Mouse (Mus musculus): ENCODE measurements around the gene Hoxb5.

The Hoxb5 gene

GRCm38 (mm10) chr11:96272024-96272921, 30.9 kb upstream of the Hoxb5 start:
- no peak for DNase-seq (ENCODE audit: low spot score)

- DNase-seq (ENCODE audit: low spot score): no peak
Measured at GRCm38 (mm10) chr11:96274428-96274827, 28.7 kb upstream of the Hoxb5 start.

DNA sequence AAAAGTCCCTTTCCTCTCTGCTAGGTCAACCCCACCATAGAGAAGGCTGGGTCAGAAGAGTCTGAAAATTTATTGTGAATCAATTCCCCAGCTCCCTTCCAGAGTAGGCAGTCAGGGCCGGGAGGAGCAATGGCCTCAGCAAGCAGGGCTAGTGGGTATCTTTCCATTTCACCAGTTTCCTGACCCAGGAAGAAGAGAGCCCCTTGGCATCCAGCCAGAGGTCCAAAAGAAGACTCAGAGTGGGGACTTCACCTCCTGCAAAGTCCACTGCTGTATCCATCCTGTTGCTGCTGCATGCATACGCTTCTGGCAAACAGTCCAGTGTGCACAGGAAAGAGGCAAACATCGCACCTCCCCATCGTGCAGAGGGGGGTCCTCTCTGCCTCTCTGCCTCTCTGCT, 27.2 kb upstream of the Hoxb5 start:
- DNase-seq (ENCODE audit: low spot score): no peak

DNA sequence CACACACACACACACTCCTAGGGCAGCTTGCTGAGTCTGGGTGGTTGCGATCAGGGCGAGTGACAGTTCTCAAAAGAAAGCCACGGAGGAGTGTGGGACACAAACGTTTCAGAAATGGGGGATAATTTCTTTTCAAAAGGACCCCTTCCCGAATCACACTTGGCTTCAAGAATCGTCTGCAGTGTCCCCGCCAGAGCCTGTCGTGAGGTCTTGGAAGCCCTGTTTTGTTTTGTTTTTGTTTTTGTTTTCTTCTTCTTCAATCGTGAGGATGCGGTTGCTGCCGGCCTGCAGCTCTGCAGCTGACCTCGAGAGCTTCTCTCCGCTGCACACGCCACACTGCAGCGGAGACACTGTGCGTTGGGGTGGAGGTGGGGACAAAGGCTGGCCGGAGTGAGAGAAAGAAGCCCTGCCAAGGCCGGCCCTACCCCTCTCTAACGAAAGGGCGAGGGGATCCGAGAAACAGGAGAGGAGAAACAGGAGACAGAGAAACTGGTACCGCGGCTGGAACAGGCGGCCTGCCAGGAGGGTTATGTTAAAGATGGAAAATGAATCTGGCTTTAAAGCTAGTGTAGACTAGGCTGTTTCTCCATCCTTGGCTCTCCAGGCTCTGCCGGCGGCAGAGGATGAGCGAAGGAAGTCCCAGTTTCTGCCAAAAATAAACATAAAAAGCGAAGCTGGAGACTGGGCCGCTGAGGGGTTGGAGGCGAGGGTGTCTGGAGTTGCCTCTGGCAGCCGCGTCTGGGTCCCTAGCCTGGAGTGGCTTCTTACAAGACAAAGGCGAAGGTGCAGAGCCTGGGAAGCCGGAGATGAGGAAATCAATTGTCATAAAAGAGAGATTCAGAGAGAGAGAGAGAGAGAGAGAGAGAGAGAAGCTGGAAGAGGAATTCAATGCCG, 25.7 kb upstream of the Hoxb5 start:
- no peak for DNase-seq (ENCODE audit: low spot score)

- DNase-seq (ENCODE audit: low spot score): no peak
Measured at GRCm38 (mm10) chr11:96278324-96278723, 24.8 kb upstream of the Hoxb5 start.

DNA sequence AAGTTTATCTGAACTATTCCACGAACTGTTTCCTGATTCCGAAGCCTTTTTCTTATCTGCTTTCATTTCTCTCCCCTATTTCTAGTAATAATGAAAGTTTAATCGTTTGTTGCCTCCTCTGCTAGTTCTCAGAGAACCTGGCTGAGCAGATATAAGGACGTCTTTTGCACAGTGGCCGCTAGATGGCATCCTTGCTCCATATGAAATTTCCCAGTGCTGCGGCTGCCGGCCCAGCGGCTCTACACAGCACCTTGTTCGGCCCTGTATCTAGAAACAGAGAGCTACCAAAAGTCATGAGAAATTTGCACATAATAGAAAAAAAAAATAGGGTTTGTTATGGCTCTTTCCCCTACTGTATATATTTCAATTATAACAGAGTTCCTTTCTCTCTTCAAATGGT, 24.4 kb upstream of the Hoxb5 start:
- DNase-seq (ENCODE audit: low spot score): no peak

GRCm38 (mm10) chr11:96279421-96280233, 23.5 kb upstream of the Hoxb5 start:
- no peak for DNase-seq (ENCODE audit: low spot score)

DNA sequence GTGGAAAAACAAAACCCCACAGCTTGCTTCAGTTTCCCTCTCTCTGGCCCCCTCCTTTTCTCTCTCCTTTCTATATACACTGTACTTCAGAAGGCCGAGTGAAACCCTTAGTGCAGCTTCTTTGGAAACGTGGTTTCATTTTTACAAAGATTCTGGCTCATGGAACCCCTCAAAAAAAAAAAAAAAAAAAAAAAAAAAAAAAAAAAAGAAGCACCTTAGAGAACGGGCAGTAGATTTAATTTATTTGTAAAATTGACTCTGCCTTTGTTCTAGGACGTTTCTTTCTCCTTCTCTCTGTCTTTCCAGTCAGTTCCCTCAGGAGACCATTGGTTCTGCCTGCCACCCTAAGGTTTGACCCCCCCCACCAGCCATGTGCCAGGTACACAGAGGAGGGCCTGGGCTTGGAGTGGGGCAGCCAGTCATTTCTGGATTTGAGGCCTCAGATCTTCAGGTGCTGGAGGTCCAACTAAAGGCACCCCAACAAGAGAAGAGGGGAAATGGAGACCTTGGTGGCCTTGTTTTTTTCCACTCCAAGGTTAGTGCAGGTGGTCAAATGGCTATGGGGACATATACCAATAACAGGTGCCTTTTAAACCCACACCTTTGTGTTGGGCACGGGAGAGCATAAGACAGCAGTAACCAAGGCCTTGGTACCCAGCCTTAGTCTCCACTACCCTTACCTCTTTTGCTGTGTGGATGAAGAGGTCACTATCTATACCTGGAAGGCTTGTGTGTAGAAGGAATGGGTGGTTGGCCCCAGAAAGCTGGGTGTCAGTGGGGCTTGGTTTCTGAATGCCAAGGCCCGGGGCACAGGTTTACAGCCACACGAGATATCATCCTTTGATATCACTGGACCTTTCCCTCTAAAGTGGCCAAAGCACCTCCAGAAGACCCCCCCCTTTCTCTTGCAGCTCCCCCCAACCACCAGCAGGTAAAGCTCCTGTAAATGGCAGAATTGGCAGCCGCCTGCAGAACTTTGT, 22.4 kb upstream of the Hoxb5 start:
- DNase-seq (ENCODE audit: low spot score): no peak

DNA sequence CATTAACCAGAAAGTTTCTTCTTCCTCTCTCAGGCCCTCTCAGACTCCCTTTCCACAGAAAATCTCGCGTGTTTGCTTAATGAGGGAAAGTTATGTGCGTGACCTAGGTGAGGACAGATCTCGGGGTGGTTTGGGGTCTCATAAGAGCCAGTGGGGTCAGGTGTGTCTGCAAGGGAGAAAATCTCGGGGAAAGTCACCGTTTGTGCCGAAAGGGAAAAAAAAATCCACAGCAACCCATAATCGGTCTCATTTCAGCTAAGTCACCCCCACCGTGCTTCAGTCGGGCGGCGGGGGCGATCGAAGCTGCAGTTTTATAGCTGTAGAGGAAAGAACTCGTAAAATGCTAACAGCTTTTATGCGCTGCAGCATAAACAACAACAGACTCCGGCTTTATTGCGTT, 21.7 kb upstream of the Hoxb5 start:
- DNase-seq (ENCODE audit: low spot score): no peak

DNA sequence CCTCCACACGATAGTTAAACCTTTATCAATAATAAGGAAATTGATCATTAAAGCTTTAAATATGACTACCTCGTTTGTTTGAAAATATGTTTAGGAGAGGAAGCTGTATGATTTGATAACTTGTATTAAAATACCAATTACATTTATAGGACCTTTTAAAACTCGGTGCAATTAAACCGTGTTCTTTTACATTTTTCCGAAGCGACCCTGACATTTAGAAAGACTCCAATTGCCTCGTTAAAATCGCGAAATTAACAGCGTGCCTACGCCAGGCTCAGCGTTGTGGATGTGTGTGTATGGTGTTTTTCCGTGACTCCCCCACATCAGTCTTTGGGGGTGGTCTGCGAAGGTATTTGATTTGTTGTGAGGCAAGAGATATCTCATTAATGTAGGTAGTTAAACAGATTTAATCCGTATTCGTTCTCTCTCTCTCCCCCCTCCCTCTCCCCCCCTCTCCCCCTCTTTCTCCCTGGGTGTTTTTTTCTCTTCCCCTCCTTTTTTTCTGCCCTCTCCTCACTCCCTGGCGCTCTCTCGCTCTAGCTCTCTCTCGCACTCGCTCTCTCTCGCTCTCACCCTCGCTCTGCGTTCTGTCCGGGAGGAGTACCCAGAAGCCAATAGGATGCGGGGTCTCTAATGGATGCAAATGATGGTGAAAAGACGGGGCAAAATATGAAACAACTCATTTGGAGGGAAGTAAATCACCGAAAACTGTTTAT, 21.1 kb upstream of the Hoxb5 start, which contains the start of gene Hoxb8:
TSS of gene Hoxb8 (plus strand) at position 51 of the 716 bp plus-strand sequence.
- no peak for DNase-seq (ENCODE audit: low spot score)

- no peak for DNase-seq (ENCODE audit: low spot score)
Measured at GRCm38 (mm10) chr11:96282795-96283430, 20.2 kb upstream of the Hoxb5 start.

DNA sequence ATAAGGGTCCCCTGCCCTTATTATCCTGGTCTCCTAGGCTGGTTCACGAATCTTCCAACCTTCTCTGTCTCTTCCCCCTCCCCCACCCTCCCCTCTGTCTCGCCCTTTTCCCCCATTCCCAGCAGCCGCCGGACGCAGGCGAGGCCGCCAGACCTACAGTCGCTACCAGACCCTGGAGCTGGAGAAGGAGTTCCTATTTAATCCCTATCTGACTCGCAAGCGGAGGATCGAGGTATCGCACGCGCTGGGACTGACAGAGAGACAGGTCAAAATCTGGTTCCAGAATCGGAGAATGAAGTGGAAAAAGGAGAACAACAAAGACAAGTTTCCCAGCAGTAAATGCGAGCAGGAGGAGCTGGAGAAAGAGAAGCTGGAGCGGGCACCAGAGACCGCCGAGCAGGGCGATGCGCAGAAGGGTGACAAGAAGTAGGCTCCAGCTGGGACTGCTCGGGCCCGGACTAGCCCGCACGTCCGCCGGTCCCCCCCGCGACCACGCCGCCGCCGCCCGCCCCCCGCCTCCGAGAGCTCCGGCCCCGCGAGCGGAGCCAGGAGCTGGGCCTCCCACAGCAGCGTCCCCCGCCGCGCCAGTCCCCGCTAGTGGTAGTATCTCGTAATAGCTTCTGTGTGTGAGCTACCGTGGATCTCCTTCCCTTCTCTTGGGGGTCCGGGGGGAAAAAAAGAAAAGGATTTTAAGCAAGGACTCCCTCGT, 18.9 kb upstream of the Hoxb5 start:
- DNase-seq (ENCODE audit: low spot score): no peak

- no peak for DNase-seq (ENCODE audit: low spot score)
Measured at GRCm38 (mm10) chr11:96284774-96285734, 18.1 kb upstream of the Hoxb5 start.

DNA sequence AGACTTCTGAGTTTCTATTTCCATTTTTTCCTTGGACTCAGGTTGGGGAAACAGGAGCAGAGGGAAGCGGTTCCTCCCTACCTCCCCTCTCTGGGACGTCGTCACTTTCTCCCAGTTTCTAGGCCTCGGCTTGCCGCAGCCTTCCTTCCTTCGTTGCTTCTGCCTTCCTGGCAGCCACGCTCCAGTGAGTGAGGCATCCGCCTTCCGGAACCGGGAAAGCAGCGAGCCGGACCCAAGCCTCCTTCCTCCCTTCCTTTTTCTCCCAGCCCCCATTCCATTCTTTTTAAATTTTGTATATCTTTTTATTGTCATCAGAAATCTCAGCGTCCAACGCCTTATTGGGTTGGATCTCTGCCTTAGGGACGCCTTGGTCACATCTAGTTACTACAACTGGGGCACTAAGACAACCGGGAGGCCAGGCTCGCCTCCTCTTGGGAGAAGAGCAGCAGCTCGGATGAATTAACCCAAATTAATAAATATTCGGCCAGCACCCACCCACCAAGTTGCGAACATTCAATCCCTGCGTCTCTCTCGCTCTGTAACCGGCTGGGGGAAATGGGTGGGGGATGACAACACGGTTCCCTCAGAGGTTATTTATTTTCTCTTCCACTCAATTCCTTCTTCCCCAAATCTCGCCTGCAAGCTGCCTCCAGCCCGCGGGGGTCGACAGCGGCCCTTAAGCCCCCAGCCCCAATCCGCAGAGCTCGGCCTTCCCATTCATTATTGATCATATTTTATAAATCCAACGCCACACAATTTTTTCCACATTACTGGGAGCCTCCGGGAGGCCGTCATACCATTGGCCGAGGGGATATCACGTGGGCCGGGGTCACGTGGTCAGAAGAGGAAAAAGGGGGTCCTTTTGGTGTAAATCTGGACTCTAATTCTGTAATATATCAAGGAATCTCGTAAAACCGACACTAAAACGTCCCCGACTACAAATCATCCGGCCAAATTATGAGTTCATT, 17.1 kb upstream of the Hoxb5 start, which contains the start of gene Hoxb7:
TSS of gene Hoxb7 (plus strand) at position 853 of the 968 bp plus-strand sequence.
- no peak for DNase-seq (ENCODE audit: low spot score)

DNA sequence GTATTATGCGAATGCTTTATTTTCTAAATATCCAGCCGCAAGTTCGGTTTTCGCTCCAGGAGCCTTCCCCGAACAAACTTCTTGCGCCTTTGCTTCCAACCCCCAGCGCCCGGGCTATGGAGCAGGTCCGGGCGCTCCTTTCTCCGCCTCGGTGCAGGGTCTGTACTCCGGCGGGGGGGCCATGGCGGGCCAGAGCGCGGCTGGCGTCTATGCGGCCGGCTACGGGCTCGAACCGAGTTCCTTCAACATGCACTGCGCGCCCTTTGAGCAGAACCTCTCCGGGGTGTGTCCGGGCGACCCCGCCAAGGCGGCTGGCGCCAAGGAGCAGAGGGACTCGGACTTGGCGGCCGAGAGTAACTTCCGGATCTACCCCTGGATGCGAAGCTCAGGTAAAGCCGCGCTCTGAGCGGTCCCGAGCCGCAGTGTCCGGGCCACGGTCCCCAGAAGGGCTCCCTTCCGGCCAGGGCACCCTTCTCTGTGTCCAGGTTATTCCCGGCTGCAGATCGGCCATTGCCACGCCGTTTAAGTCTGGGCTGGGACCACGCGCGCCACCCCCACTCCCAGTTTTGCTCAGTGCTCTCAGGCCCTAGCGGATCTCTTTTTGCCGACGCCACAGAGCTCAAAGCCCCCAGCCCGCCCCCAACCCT, 16.3 kb upstream of the Hoxb5 start:
- DNase-seq (ENCODE audit: low spot score): no peak

DNA sequence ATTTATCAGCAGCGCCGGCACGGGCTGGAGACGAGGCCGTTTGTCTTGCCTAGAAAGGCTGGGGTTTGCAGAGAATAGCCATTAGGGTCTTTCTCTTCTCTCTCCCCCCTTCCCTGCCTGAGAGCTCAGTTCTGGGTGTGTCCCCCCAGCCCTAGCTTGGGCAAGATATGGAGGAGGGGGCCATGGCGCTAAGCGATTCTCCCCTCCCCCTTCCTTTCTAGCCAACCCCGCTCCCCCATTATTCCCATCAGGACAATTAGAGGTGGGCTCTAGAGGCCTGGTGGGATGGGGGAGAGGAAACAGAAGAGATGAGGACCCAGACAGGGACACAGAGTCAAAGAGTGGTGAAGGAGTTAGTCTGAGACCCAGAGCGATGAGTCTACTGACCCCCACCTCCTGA, 15.7 kb upstream of the Hoxb5 start:
- no peak for DNase-seq (ENCODE audit: low spot score)

All from urinary bladder, postnatal 10 days (tissue).